Mouse (Mus musculus): ENCODE data around the gene Eif3k. TPM values are rescaled to one million over a fixed set of nuclear protein-coding genes. Genes with fewer than 3 reads are reported as not detected.

Eif3k gene
- total and polyA plus RNA-seq, 2 experiments from 2014 or later = 292 to 482 TPM

GRCm38 (mm10) chr7:28932421-28933041 is 49.1 kb downstream of the Eif3k start:
- no peak for DNase-seq (ENCODE audit: low spot score)
- no peak for ATAC-seq (ENCODE audit: low FRiP score)
- WGBS = 81% methylated on average over 6 of the region's 6 CpGs
- Histone ChIP-seq H3K4me3 (ENCODE audit: low read depth, low read length) (no peak overlapping the region), H3K4me1 (ENCODE audit: insufficient read depth, low read length) (no peaks in the 10 kb centered on the region), H3K36me3 (ENCODE audit: insufficient read depth, low read length) (no peaks in the 10 kb centered on the region), H3K9me3 (ENCODE audit: low read length) (no peaks in the 10 kb centered on the region), H3K4me2 (ENCODE audit: low read depth, low read length, poor library complexity, severe bottlenecking) (no peak overlapping the region), H3K27ac (ENCODE audit: low read depth, low read length) (no peak overlapping the region), H3K27me3 (ENCODE audit: insufficient read depth, low read length) (no peaks in the 10 kb centered on the region), H3K9ac (replicated peaks; ENCODE audit: low read length, poor library complexity, severe bottlenecking) (no peak overlapping the region)
- no peak for TF ChIP-seq CTCF (IDR thresholded peaks at IDR 0.05)

GRCm38 (mm10) chr7:28931695-28932039 is 50.0 kb downstream of the Eif3k start:
- ATAC-seq (ENCODE audit: low FRiP score) = no peak
- WGBS = 90% methylated on average over 4 of the region's 4 CpGs

DNA sequence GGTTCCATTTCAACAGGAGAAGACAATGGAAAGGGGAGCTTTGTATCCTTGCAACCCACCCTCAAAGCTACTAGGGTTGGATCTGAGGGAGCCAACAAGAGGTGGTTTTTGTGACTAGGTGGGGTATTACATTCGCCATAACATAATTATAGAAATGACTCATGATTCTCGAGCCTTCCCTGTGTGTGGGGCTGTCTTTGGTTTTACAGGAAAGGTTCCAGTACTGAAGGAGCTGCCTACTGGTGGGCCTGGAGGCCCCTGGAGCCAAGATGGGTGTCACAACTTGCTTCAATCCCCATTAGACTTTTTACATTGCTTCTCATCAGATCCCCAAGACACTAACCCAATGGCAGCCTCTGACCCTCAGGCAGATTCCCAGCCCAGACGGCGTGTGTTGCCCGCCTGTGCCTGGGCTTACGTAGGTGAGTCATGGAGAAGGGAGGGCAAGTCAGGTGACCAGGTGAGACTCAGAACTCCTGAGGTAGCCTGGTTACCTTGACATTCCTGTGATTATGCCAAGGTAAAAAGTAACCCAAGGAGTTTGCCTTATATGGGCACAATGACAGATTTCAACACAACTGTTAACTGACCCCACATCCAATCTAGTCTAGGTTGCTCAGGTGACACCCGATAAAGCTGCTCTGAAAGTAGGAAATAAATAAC is 50.5 kb downstream of the Eif3k start:
- Histone ChIP-seq H3K36me3 (ENCODE audit: insufficient read depth, low read length) (no peaks in the 10 kb centered on the region), H3K9me3 (ENCODE audit: low read length) (no peaks in the 10 kb centered on the region), H3K4me2 (ENCODE audit: low read depth, low read length, poor library complexity, severe bottlenecking) (no peak overlapping the region), H3K27me3 (ENCODE audit: insufficient read depth, low read length) (no peaks in the 10 kb centered on the region), H3K4me3 (ENCODE audit: low read depth, low read length) (no peak overlapping the region), H3K27ac (ENCODE audit: low read depth, low read length) (no peak overlapping the region), H3K9ac (replicated peaks; ENCODE audit: low read length, poor library complexity, severe bottlenecking) (no peak overlapping the region), H3K4me1 (ENCODE audit: insufficient read depth, low read length) (no peaks in the 10 kb centered on the region)
- DNase-seq (ENCODE audit: low spot score) (no peak), ATAC-seq (ENCODE audit: low FRiP score) (no peak)
- 97% methylated on average over 7 of the region's 7 CpGs for WGBS
- no peak for TF ChIP-seq CTCF (IDR thresholded peaks at IDR 0.05)

More at GRCm38 (mm10) chr7:28931695-28932039, 50.0 kb downstream of the Eif3k start:
- Histone ChIP-seq H3K9ac (replicated peaks; ENCODE audit: low read length, poor library complexity, severe bottlenecking) (no peak overlapping the region), H3K36me3 (ENCODE audit: insufficient read depth, low read length) (no peaks in the 10 kb centered on the region), H3K4me3 (ENCODE audit: low read depth, low read length) (no peak overlapping the region), H3K4me2 (ENCODE audit: low read depth, low read length, poor library complexity, severe bottlenecking) (no peak overlapping the region), H3K27ac (ENCODE audit: low read depth, low read length) (no peak overlapping the region), H3K27me3 (ENCODE audit: insufficient read depth, low read length) (no peaks in the 10 kb centered on the region), H3K4me1 (ENCODE audit: insufficient read depth, low read length) (no peaks in the 10 kb centered on the region), H3K9me3 (ENCODE audit: low read length) (no peaks in the 10 kb centered on the region)
- TF ChIP-seq CTCF (IDR thresholded peaks at IDR 0.05) = no peak
- DNase-seq (ENCODE audit: low spot score) = no peak

- Histone ChIP-seq H3K4me3 (ENCODE audit: low read depth, low read length) (no peak overlapping the region), H3K4me1 (ENCODE audit: insufficient read depth, low read length) (no peaks in the 10 kb centered on the region), H3K9ac (replicated peaks; ENCODE audit: low read length, poor library complexity, severe bottlenecking) (no peak overlapping the region), H3K36me3 (ENCODE audit: insufficient read depth, low read length) (no peaks in the 10 kb centered on the region), H3K4me2 (ENCODE audit: low read depth, low read length, poor library complexity, severe bottlenecking) (no peak overlapping the region), H3K9me3 (ENCODE audit: low read length) (no peaks in the 10 kb centered on the region), H3K27me3 (ENCODE audit: insufficient read depth, low read length) (no peaks in the 10 kb centered on the region), H3K27ac (ENCODE audit: low read depth, low read length) (no peak overlapping the region)
- WGBS = 71% methylated on average over 5 of the region's 5 CpGs
- no peak for DNase-seq (ENCODE audit: low spot score)
- TF ChIP-seq CTCF (IDR thresholded peaks at IDR 0.05) = no peak
- no peak for ATAC-seq (ENCODE audit: low FRiP score)
These were observed 51.2 kb downstream of the Eif3k start for GRCm38 (mm10) chr7:28930320-28931031.

DNA sequence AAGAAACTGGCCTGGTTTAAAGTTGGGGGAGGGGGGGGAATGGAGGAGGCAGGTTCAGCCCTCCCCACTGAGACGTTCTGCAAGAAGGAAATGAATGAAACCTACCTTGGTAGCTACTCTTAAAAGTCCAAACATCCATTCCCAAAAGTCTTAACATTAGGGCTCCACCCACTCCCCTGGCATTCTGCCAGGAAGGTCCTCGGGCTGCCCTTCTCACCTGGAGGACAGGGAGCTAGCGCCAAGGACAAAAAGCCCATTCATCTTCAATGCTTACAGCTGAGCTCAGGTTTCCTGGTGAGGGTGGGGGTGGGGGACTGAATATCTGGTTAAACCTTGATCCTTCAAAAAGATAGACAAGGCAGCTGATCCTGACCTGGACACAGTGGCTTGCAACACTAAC is 52.3 kb downstream of the Eif3k start:
- TF ChIP-seq CTCF (IDR thresholded peaks at IDR 0.05) = no peak
- Histone ChIP-seq H3K36me3 (ENCODE audit: insufficient read depth, low read length) (no peaks in the 10 kb centered on the region), H3K27me3 (ENCODE audit: insufficient read depth, low read length) (no peaks in the 10 kb centered on the region), H3K9me3 (ENCODE audit: low read length) (no peaks in the 10 kb centered on the region), H3K4me3 (ENCODE audit: low read depth, low read length) (no peak overlapping the region), H3K27ac (ENCODE audit: low read depth, low read length) (no peak overlapping the region), H3K9ac (replicated peaks; ENCODE audit: low read length, poor library complexity, severe bottlenecking) (no peak overlapping the region), H3K4me1 (ENCODE audit: insufficient read depth, low read length) (peaks cover 3% of the 10 kb centered on the region; the same call in 1 of the 2 replicates), H3K4me2 (ENCODE audit: low read depth, low read length, poor library complexity, severe bottlenecking) (no peak overlapping the region)
- WGBS = 70% methylated on average over 3 of the region's 3 CpGs
- DNase-seq (ENCODE audit: low spot score) = no peak
- no peak for ATAC-seq (ENCODE audit: low FRiP score)

DNA sequence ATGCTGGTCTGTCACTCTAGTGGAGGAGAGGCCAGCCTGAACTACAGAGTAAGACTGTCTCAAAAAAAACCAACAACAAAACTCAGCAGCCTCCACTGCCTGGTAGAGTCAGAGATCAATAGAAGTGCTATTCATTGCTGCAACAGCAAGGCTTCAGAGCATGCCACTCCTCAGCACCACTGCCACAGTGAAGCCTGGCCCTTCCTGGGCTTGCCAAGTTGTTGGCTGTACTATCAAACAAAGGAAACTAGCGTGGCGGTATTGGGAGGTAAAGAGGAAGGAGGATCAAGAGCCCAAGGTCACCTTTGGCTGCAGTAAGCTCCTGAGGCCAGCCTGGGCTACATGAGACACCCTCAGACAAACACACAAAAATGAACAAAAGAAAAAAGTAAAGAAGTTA is 55.5 kb downstream of the Eif3k start:
- DNase-seq (ENCODE audit: low spot score) (no peak), ATAC-seq (ENCODE audit: low FRiP score) (no peak)
- Histone ChIP-seq H3K4me3 (ENCODE audit: low read depth, low read length) (no peak overlapping the region), H3K4me2 (ENCODE audit: low read depth, low read length, poor library complexity, severe bottlenecking) (no peak overlapping the region), H3K4me1 (ENCODE audit: insufficient read depth, low read length) (peaks cover 5% of the 10 kb centered on the region; the same call in 1 of the 2 replicates), H3K9ac (replicated peaks; ENCODE audit: low read length, poor library complexity, severe bottlenecking) (no peak overlapping the region), H3K9me3 (ENCODE audit: low read length) (no peaks in the 10 kb centered on the region), H3K27ac (ENCODE audit: low read depth, low read length) (no peak overlapping the region), H3K27me3 (ENCODE audit: insufficient read depth, low read length) (no peaks in the 10 kb centered on the region), H3K36me3 (ENCODE audit: insufficient read depth, low read length) (no peaks in the 10 kb centered on the region)
- 60% methylated on average over 2 of the region's 2 CpGs for WGBS
- TF ChIP-seq CTCF (IDR thresholded peaks at IDR 0.05) = no peak

Data from midbrain, postnatal 0 days (tissue).